In the genomic region with DNA sequence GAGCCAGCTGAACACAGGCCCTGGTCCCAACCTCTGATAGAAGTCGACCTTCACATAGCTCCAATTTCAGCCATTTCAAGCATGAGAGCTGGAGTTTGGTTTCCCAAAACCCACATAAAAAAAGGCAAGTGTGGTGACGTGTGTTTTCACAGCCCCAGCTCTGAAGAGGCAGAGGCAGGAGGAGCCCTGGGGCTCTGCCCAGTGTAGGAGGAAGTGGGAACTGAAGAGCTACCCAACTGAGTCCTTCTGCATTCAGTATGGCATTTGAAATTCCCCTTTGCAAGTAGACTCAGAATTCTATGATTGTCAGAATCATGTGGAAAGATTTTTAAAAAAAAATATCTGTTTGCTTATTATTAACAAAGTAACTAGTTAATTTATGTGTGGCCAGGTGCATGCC, we compare ENCODE assay signal across 26 mouse cellular contexts.
DNase-seq lines count a peak whose midpoint lies in the region; ATAC-seq and TF ChIP-seq lines count a peak whose summit lies in the region.
"Had no signal": no experiment of that assay in that cellular context is flagged by ENCODE, and none has a peak within 500 bp of the region (broad histone marks: within the 10 kb centered on the region; RNA-seq: fewer than 3 reads in every experiment).

No protein-coding gene starts in this region.

- ATAC-seq in megakaryocyte progenitor cell, adult 5-6 weeks (replicated peaks; ENCODE audit: poor library complexity), result peak; percentile 70
- ATAC-seq in hindbrain, embryonic 11.5 days (ENCODE audit: low FRiP score), result no peak
- ATAC-seq: forebrain, embryonic 16.5 days; Patski had no signal

- no peak for TF ChIP-seq RAD21 in CH12.LX (IDR thresholded peaks at IDR 0.05; ENCODE audit: low read depth, low read length)

- no peaks in the 10 kb centered on the region for H3K79me2 ChIP-seq in CH12.LX (replicated peaks; ENCODE audit: control insufficient read depth, extremely low read depth, insufficient read depth, poor library complexity, severe bottlenecking)

- no peak for TF ChIP-seq EP300 in CH12.LX (IDR thresholded peaks at IDR 0.05; ENCODE audit: low read length)

- H3K27ac ChIP-seq in left cerebral cortex, adult 2 months, result peak overlapping the region; percentile 16; the same call in 1 of the 2 replicates
- H3K27ac ChIP-seq in CH12.LX (ENCODE audit: insufficient read depth, low read depth), result no peak overlapping the region
- H3K27ac ChIP-seq in hindbrain, embryonic 11.5 days (ENCODE audit: low read depth, low read length), result no peak overlapping the region
- H3K27ac ChIP-seq: hindbrain, embryonic 13.5 days; kidney, embryonic 15.5 days had no signal

- in situ Hi-C loops in CH12.LX (cut with MboI; ENCODE audit: low pct_ligation_motif_present, low pct_unique_long_range_greater_than_20kb, low sequenced_read_pairs), result no loop called here

- intact Hi-C loops in left cerebral cortex, adult 2 months (cut with DNase I), result loop anchor here (5.0 kb wide), 1 partner anchor 56 kb away; no protein-coding TSS in a partner anchor
- intact Hi-C loops in left cerebral cortex, postnatal 36 days (cut with DNase I), result no loop called here

- dilution Hi-C loops in CH12.LX (cut with MboI; ENCODE audit: extremely low pct_ligation_motif_present, extremely low pct_unique_long_range_greater_than_20kb, low sequenced_read_pairs), result no loop called here

- peaks cover 0 to 20% of the 10 kb centered on the region in 2 experiments; a peak in 2 of 4 replicates for H3K4me1 ChIP-seq in CH12.LX (ENCODE audit: control insufficient read depth in 1 of 2, insufficient read depth in 2 of 2)
- H3K4me1 ChIP-seq in hindbrain, embryonic 11.5 days (replicated peaks; ENCODE audit: control insufficient read depth, insufficient read depth, low read length), result no peaks in the 10 kb centered on the region
- H3K4me1 ChIP-seq: hindbrain, embryonic 13.5 days had no signal

- H3K4me3 ChIP-seq in left cerebral cortex, adult 2 months, result no peak overlapping the region
- no peak overlapping the region for H3K4me3 ChIP-seq in CH12.LX (replicated peaks in 1 of 3; ENCODE audit: low read depth in 2 of 3, low read length in 2 of 3, poor library complexity in 1 of 3)
- no peak overlapping the region for H3K4me3 ChIP-seq in hindbrain, embryonic 11.5 days (ENCODE audit: low read depth, low read length)
- H3K4me3 ChIP-seq: erythroblast, embryonic 14.5 days; hindbrain, embryonic 13.5 days; kidney, embryonic 15.5 days had no signal

- no peaks in the 10 kb centered on the region for H3K36me3 ChIP-seq in CH12.LX (replicated peaks in 1 of 2; ENCODE audit: control insufficient read depth in 1 of 2, insufficient read depth in 1 of 2, low read length in 1 of 2)
- no peaks in the 10 kb centered on the region for H3K36me3 ChIP-seq in hindbrain, embryonic 11.5 days (ENCODE audit: control insufficient read depth, insufficient read depth, low read length)
- H3K36me3 ChIP-seq: hindbrain, embryonic 13.5 days; kidney, embryonic 15.5 days had no signal

- no peaks in the 10 kb centered on the region for H3K9me3 ChIP-seq in CH12.LX (replicated peaks; ENCODE audit: low read length)
- H3K9me3 ChIP-seq in hindbrain, embryonic 11.5 days (ENCODE audit: control insufficient read depth, low read length), result no peaks in the 10 kb centered on the region
- H3K9me3 ChIP-seq: hindbrain, embryonic 13.5 days; kidney, embryonic 15.5 days had no signal

- DNase-seq in left cerebral cortex, adult 2 months (ENCODE audit: extremely low spot score in 1 of 2, low spot score in 2 of 2), result no peak
- DNase-seq in left cerebral cortex, postnatal 36 days (ENCODE audit: low spot score in 2 of 2), result no peak
- peak; percentile 17 for DNase-seq in 416B (ENCODE audit: low read depth)
- DNase-seq in CH12.LX (ENCODE audit: extremely low read depth), result peak; percentile 31
- no peak for DNase-seq in hindbrain, embryonic 11.5 days (ENCODE audit: low spot score)
- no peak for DNase-seq in B cell, adult 2 months
- DNase-seq: adrenal gland, postnatal 25 days; cerebellum, adult 18-20 months; cerebellum, postnatal 10 days; gastrocnemius, postnatal 25 days; heart, postnatal 36 days; kidney, adult 18-20 months; kidney, postnatal 25 days; layer of hippocampus, postnatal 36 days; lung, postnatal 4 days; midbrain, embryonic 14.5 days; retina, postnatal 1 day; thymus, postnatal 14 days had no signal

- no peak for TF ChIP-seq POLR2A in CH12.LX (IDR thresholded peaks at IDR 0.05; ENCODE audit: low read depth, low read length)

- 72% methylated on average over 2 of the region's 2 CpGs for WGBS in hindbrain, embryonic 11.5 days

- no peaks in the 10 kb centered on the region for H3K27me3 ChIP-seq in CH12.LX (replicated peaks)
- no peaks in the 10 kb centered on the region for H3K27me3 ChIP-seq in hindbrain, embryonic 11.5 days (ENCODE audit: control insufficient read depth, insufficient read depth, low read length)
- H3K27me3 ChIP-seq: hindbrain, embryonic 13.5 days; Patski had no signal

- no peak for TF ChIP-seq CTCF in left cerebral cortex, adult 2 months (IDR thresholded peaks at IDR 0.05)
- no peak for TF ChIP-seq CTCF in CH12.LX (conservative IDR thresholded peaks at IDR 0.05 in 1 of 2, IDR thresholded peaks at IDR 0.05 in 1 of 2; ENCODE audit: low read depth in 2 of 2, low read length in 2 of 2)

- H3K4me2 ChIP-seq in CH12.LX (ENCODE audit: insufficient read depth, low read depth, poor library complexity, severe bottlenecking), result no peak overlapping the region
- H3K4me2 ChIP-seq in hindbrain, embryonic 11.5 days (replicated peaks; ENCODE audit: low read depth, low read length), result no peak overlapping the region
- H3K4me2 ChIP-seq: heart, embryonic 11.5 days; hindbrain, embryonic 13.5 days; kidney, embryonic 15.5 days; liver, embryonic 11.5 days had no signal

- no peak overlapping the region for H3K9ac ChIP-seq in CH12.LX (ENCODE audit: insufficient read depth, low read depth)
- H3K9ac ChIP-seq in hindbrain, embryonic 11.5 days (ENCODE audit: low read depth, low read length), result no peak overlapping the region
- H3K9ac ChIP-seq: hindbrain, embryonic 13.5 days; kidney, embryonic 15.5 days had no signal

TF ChIP-seq in CH12.LX, 34 proteins besides CTCF, POLR2A, EP300 and RAD21:
- TF ChIP-seq BHLHE40 (IDR thresholded peaks at IDR 0.05; ENCODE audit: low read depth, low read length) (no peak), SIN3A (IDR thresholded peaks at IDR 0.05; ENCODE audit: low read length) (no peak), ETS1 (conservative IDR thresholded peaks at IDR 0.05; ENCODE audit: low read depth, low read length) (no peak), NRF1 (IDR thresholded peaks at IDR 0.05; ENCODE audit: low read depth, low read length) (no peak), MXI1 (IDR thresholded peaks at IDR 0.05; ENCODE audit: low read depth, low read length) (no peak), ZNF384 (IDR thresholded peaks at IDR 0.05; ENCODE audit: low read depth, low read length) (no peak), IRF4 (IDR thresholded peaks at IDR 0.05; ENCODE audit: low read depth, low read length) (0 out of 2 replicates have a peak, but pooled peaks have one; percentile 10)

Comparison
In these comparisons a context has a peak if more than half of its experiments do, and no peak if none do; other contexts are left out.
1. DNase-seq: peak in 416B (single experiment) and CH12.LX (single experiment); none in left cerebral cortex, adult 2 months (0 of 2), left cerebral cortex, postnatal 36 days (0 of 2), hindbrain, embryonic 11.5 days (single experiment) and B cell, adult 2 months (0 of 2).